Mouse (Mus musculus) myocyte (in vitro differentiated cells): ENCODE results near the gene Hist1h4a.

Experiments
- MYOD1 ChIP-seq, 3 experiments: IDR thresholded peaks; one replicate each; pipeline ENCODE4 v1.6.1; 2011; ENCODE audit warnings: control low read depth in 2 of 3, low read depth in 2 of 3, mild to moderate bottlenecking in 2 of 3, moderate library complexity in 1 of 3; ENCODE audit not compliant: insufficient read length in 2 of 3, control insufficient read depth in 1 of 3
- POLR2AphosphoS2 ChIP-seq: IDR thresholded peaks from one replicate; pipeline ENCODE4 v1.6.1; 2011; ENCODE audit warnings: low read depth, control low read depth; ENCODE audit not compliant: insufficient read length

GRCm38 (mm10) chr13:23717176-23717575, 43.9 kb downstream of the Hist1h4a start:
- TF ChIP-seq MYOD1 (IDR thresholded peaks at IDR 0.05; ENCODE audit: control insufficient read depth in 1 of 3, insufficient read length in 2 of 3, low read depth in 2 of 3), result no peak
- TF ChIP-seq POLR2AphosphoS2, result no peak
